Comparison of ENCODE assay signal across 8 mouse cellular contexts in genomic region chr4:139075915-139076314, GRCm38 (mm10). TPM values are rescaled to one million over a fixed set of nuclear protein-coding genes. Genes with fewer than 3 reads are reported as not detected.
DNase-seq lines count a peak whose midpoint lies in the region; ATAC-seq and TF ChIP-seq lines count a peak whose summit lies in the region.

No protein-coding gene starts in this region.

- no peak for ATAC-seq in lung, postnatal 0 days
- no peak for ATAC-seq in limb, embryonic 12.5 days (ENCODE audit: insufficient number of reproducible peaks, insufficient read depth, low FRiP score, low TSS enrichment, low read depth)
- ATAC-seq in CD4-positive, CD25-positive, alpha-beta regulatory T cell, adult 4 months: no peak

- H3K36me3 ChIP-seq in lung, postnatal 0 days (ENCODE audit: insufficient read depth, low read length): no peaks in the 10 kb centered on the region
- no peaks in the 10 kb centered on the region for H3K36me3 ChIP-seq in limb, embryonic 12.5 days
- no peaks in the 10 kb centered on the region for H3K36me3 ChIP-seq in thymus, adult 2 months (ENCODE audit: control insufficient read depth, insufficient read depth, low read length)

- no peak for TF ChIP-seq POLR2A in thymus, adult 2 months (IDR thresholded peaks at IDR 0.05; ENCODE audit: control insufficient read depth, extremely low read depth, insufficient read depth, low read length, poor library complexity)

- DNase-seq in cerebellum, postnatal 25 days: peak; percentile 44 to 61
- DNase-seq in cerebellum, postnatal 14 days: no peak
- DNase-seq in lung, postnatal 0 days (ENCODE audit: low spot score): no peak
- no peak for DNase-seq in lung, postnatal 25 days (ENCODE audit: low spot score)
- DNase-seq in spleen, postnatal 10 days (ENCODE audit: low spot score in 2 of 2): no peak
- DNase-seq in thymus, adult 2 months: no peak

- H3K9me3 ChIP-seq in lung, postnatal 0 days (ENCODE audit: low read length): no peaks in the 10 kb centered on the region
- no peaks in the 10 kb centered on the region for H3K9me3 ChIP-seq in limb, embryonic 12.5 days

- no peak overlapping the region; the same call in 1 of the 2 replicates for H3K4me2 ChIP-seq in lung, postnatal 0 days (replicated peaks; ENCODE audit: low read depth, low read length)
- peak overlapping the region; percentile 97 for H3K4me2 ChIP-seq in limb, embryonic 12.5 days

- no peak overlapping the region for H3K27ac ChIP-seq in lung, postnatal 0 days (ENCODE audit: low read length)
- no peak overlapping the region for H3K27ac ChIP-seq in limb, embryonic 12.5 days
- no peak overlapping the region for H3K27ac ChIP-seq in thymus, adult 2 months (ENCODE audit: control insufficient read depth, insufficient read depth, low read length)

- H3K4me3 ChIP-seq in lung, postnatal 0 days (ENCODE audit: low read depth, low read length): peak overlapping the region; percentile 35; the same call in 1 of the 2 replicates
- peak overlapping the region; percentile 64 for H3K4me3 ChIP-seq in limb, embryonic 12.5 days (replicated peaks)
- H3K4me3 ChIP-seq in thymus, adult 2 months (ENCODE audit: control insufficient read depth, insufficient read depth, low read length): no peak overlapping the region

- no peak overlapping the region for H3K9ac ChIP-seq in lung, postnatal 0 days (replicated peaks; ENCODE audit: low read depth)
- H3K9ac ChIP-seq in limb, embryonic 12.5 days (replicated peaks): no peak overlapping the region

- no peaks in the 10 kb centered on the region; the same call in 1 of the 2 replicates for H3K4me1 ChIP-seq in lung, postnatal 0 days (ENCODE audit: insufficient read depth, low read depth, low read length)
- peaks cover 15% of the 10 kb centered on the region for H3K4me1 ChIP-seq in limb, embryonic 12.5 days (replicated peaks)
- H3K4me1 ChIP-seq in thymus, adult 2 months (replicated peaks; ENCODE audit: control insufficient read depth, insufficient read depth, low read length): peaks cover 7% of the 10 kb centered on the region; the same call in 1 of the 2 replicates

- TF ChIP-seq EP300 in lung, postnatal 0 days (IDR thresholded peaks at IDR 0.05): no peak

- peak; percentile 51 for TF ChIP-seq CTCF in lung, postnatal 0 days (IDR thresholded peaks at IDR 0.05)
- TF ChIP-seq CTCF in thymus, adult 2 months (IDR thresholded peaks at IDR 0.05; ENCODE audit: borderline replicate concordance, control insufficient read depth, extremely low read depth, insufficient read depth, low read length, poor library complexity): no peak

- WGBS in lung, postnatal 0 days: 18% methylated on average over 5 of the region's 5 CpGs
- 21% methylated on average over 5 of the region's 5 CpGs for WGBS in limb, embryonic 12.5 days
- 25% methylated on average over 5 of the region's 5 CpGs for WGBS in thymus, adult 2 months

- peaks cover 31% of the 10 kb centered on the region for H3K27me3 ChIP-seq in lung, postnatal 0 days (replicated peaks; ENCODE audit: insufficient read depth, low read length)
- peaks cover 71% of the 10 kb centered on the region for H3K27me3 ChIP-seq in limb, embryonic 12.5 days
- peaks cover 16% of the 10 kb centered on the region for H3K27me3 ChIP-seq in thymus, adult 2 months (ENCODE audit: control insufficient read depth, insufficient read depth, low read length)

RNA-seq across cellular contexts. Expression of gene Htr6, which starts 0.5 kb away (rescaled TPM):
- polyA plus RNA-seq in lung, postnatal 0 days (2015; fragmentation: Nextera tagmentation; extraction: Ambion mirVana): not detected in 2 replicates
- polyA plus RNA-seq in limb, embryonic 12.5 days (2016; fragmentation: Nextera tagmentation; extraction: Ambion mirVana): 0.50 and 0.60 TPM in 2 replicates
- polyA plus RNA-seq in CD4-positive, CD25-positive, alpha-beta regulatory T cell, adult 4 months (2017; shearing (Covaris generic)): not detected
- not detected in 2 replicates for polyA plus RNA-seq in thymus, adult 2 months (2012; rRNA removed)

RNA-seq across cellular contexts. Expression of gene Nbl1, which starts 16.9 kb away (rescaled TPM):
- 141 and 151 TPM in 2 replicates for polyA plus RNA-seq in lung, postnatal 0 days (2015; fragmentation: Nextera tagmentation; extraction: Ambion mirVana)
- 141 and 152 TPM in 2 replicates for polyA plus RNA-seq in limb, embryonic 12.5 days (2016; fragmentation: Nextera tagmentation; extraction: Ambion mirVana)
- under 1 TPM; 0.46 to 0.78 TPM for polyA plus RNA-seq in CD4-positive, CD25-positive, alpha-beta regulatory T cell, adult 4 months (2017; shearing (Covaris generic))
- 35.7 and 36.3 TPM in 2 replicates for polyA plus RNA-seq in thymus, adult 2 months (2012; rRNA removed)

RNA-seq across cellular contexts. Expression of gene Minos1, which starts 55.0 kb away (rescaled TPM):
- 474 and 487 TPM in 2 replicates for polyA plus RNA-seq in lung, postnatal 0 days (2015; fragmentation: Nextera tagmentation; extraction: Ambion mirVana)
- 476 and 492 TPM in 2 replicates for polyA plus RNA-seq in limb, embryonic 12.5 days (2016; fragmentation: Nextera tagmentation; extraction: Ambion mirVana)
- polyA plus RNA-seq in CD4-positive, CD25-positive, alpha-beta regulatory T cell, adult 4 months (2017; shearing (Covaris generic)): 100 to 1,000 TPM; 277 to 314 TPM
- polyA plus RNA-seq in thymus, adult 2 months (2012; rRNA removed): 38.0 and 65.3 TPM in 2 replicates

Comparison
In these comparisons a context has a peak if more than half of its experiments do, and no peak if none do; other contexts are left out.
1. DNase-seq: peak in cerebellum, postnatal 25 days (2 of 2); none in cerebellum, postnatal 14 days (0 of 2), lung, postnatal 0 days (single experiment), lung, postnatal 25 days (single experiment), spleen, postnatal 10 days (0 of 2) and thymus, adult 2 months (single experiment).
2. RNA of gene Nbl1, which starts 16.9 kb away (polyA plus RNA-seq): 141 to 151 TPM in lung, postnatal 0 days, 141 to 152 TPM in limb, embryonic 12.5 days and 35.7 to 36.3 TPM in thymus, adult 2 months; 0.46 to 0.78 TPM in CD4-positive, CD25-positive, alpha-beta regulatory T cell, adult 4 months; every median in the first group is over 10 times any median in the second.